Mouse (Mus musculus) heart, embryonic 13.5 days (tissue): ENCODE data around the gene Galnt10. TPM values are rescaled to one million over a fixed set of nuclear protein-coding genes. Genes with fewer than 3 reads are reported as not detected.

Experiments used
- ATAC-seq: fragments of 200-750 bp; cut with Nextera tagmentation; 2 replicates; pipeline ENCODE4 v1.8.0; 2017; ENCODE audit warnings: moderate TSS enrichment; ENCODE audit not compliant: insufficient number of reproducible peaks, low FRiP score, low TSS enrichment; ENCODE audit errors: extremely low read depth
- H3K27ac ChIP-seq: fragments of 300-500 bp; sonication (generic); replicated peaks from 2 replicates; pipeline ENCODE4 v1.5.1; 2015; ENCODE audit warnings: moderate library complexity, mild to moderate bottlenecking, inconsistent platforms
- H3K27me3 ChIP-seq: fragments of 300-500 bp; sonication (generic); replicated peaks from 2 replicates; pipeline ENCODE4 v1.6.1; 2015; ENCODE audit warnings: mild to moderate bottlenecking, inconsistent platforms
- H3K36me3 ChIP-seq: fragments of 300-500 bp; sonication (generic); 2 replicates; pipeline ENCODE4 v1.6.1; 2015; ENCODE audit warnings: mild to moderate bottlenecking, inconsistent platforms
- H3K4me1 ChIP-seq: fragments of 300-500 bp; sonication (generic); 2 replicates; pipeline ENCODE4 v1.6.1; 2015; ENCODE audit warnings: inconsistent platforms
- H3K4me2 ChIP-seq: fragments of 300-500 bp; sonication (generic); 2 replicates; pipeline ENCODE4 v1.6.1; 2015; ENCODE audit warnings: inconsistent platforms, mild to moderate bottlenecking, moderate library complexity
- H3K4me3 ChIP-seq: fragments of 300-500 bp; sonication (generic); 2 replicates; pipeline ENCODE4 v1.5.1; 2015; ENCODE audit warnings: moderate library complexity, mild to moderate bottlenecking, inconsistent platforms
- H3K9ac ChIP-seq: fragments of 300-500 bp; sonication (generic); 2 replicates; pipeline ENCODE4 v1.6.1; 2015; ENCODE audit warnings: inconsistent platforms, mild to moderate bottlenecking, moderate library complexity
- H3K9me3 ChIP-seq: fragments of 300-500 bp; sonication (generic); 2 replicates; pipeline ENCODE4 v1.6.1; 2016; ENCODE audit warnings: inconsistent platforms
- WGBS: fragments of 180-500 bp; shearing (Covaris S2); methylation state at CpG from one replicate; pipeline ENCODE4 v1.1.7; 2015; ENCODE audit warnings: mixed read lengths; 5-methylcytosine and 5-hydroxymethylcytosine counted together
- polyA plus RNA-seq: library from polyadenylated mRNA; unstranded; fragments of >200 nt; fragmentation: Nextera tagmentation; extraction: Ambion mirVana; gene quantifications from 2 replicates; pipeline ENCODE4 v1.2.1, GENCODE M21; 2015

The Galnt10 gene
- polyA plus RNA-seq, 1 experiment from 2014 or later: 11.4 TPM

DNA sequence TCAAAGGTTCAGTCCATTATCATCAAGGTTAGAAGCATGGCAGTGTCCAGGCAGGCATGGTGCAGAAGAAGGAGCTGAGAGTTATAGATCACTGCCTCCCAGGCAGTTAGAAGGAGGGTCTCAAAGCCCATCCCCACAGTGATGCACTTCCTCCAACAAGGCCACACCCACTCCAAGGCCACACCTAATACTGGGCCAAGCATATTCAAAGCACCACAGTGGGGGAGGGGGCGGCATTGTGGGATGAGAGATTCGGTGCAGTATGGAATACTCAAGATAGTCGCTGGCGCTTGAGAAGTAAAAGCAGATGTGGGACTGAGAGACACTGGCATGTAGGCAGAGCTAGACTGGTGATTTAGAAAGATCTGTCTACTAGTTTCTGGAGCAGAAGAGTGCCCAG, 14.9 kb downstream of the Galnt10 start:
- H3K4me2 ChIP-seq: no peak overlapping the region
- peak; percentile 39; the same call in 1 of the 2 replicates for ATAC-seq
- peaks cover 2% of the 10 kb centered on the region; the same call in 1 of the 2 replicates for H3K36me3 ChIP-seq
- H3K9ac ChIP-seq: no peak overlapping the region
- no peaks in the 10 kb centered on the region for H3K9me3 ChIP-seq
- WGBS: 91% methylated on average over 4 of the region's 4 CpGs
- H3K27me3 ChIP-seq: no peaks in the 10 kb centered on the region
- H3K27ac ChIP-seq: no peak overlapping the region
- H3K4me3 ChIP-seq: no peak overlapping the region
- H3K4me1 ChIP-seq: peaks cover 48% of the 10 kb centered on the region

DNA sequence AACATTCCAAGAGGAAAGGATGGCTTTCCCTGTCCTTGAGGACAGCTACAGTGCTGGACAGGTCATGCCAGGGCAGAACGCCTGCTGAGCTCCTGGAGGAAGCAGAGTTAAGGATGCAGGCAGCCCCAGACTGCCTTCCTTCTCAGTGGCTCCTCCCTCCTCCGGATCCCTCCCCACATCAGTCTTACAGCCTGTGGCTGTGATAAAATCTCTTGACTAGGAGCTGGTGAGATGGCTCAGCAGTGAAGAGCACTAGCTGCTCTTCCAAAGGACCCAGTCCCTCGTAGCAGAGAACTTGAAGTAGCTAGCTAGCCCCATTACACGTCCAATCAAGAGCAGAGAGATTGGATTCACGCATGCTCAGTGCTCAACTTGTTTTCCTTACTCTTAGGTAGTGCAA, 15.6 kb downstream of the Galnt10 start:
- no peak overlapping the region for H3K4me2 ChIP-seq
- no peak overlapping the region for H3K4me3 ChIP-seq
- WGBS: 22% methylated on average over 5 of the region's 5 CpGs
- H3K9me3 ChIP-seq: no peaks in the 10 kb centered on the region
- peaks cover 41% of the 10 kb centered on the region for H3K4me1 ChIP-seq
- no peak overlapping the region for H3K9ac ChIP-seq
- H3K27ac ChIP-seq: no peak overlapping the region
- H3K27me3 ChIP-seq: no peaks in the 10 kb centered on the region
- peaks cover 2% of the 10 kb centered on the region; the same call in 1 of the 2 replicates for H3K36me3 ChIP-seq
- ATAC-seq: no peak

- Histone ChIP-seq H3K9me3 (no peaks in the 10 kb centered on the region), H3K27me3 (no peaks in the 10 kb centered on the region), H3K9ac (no peak overlapping the region), H3K27ac (no peak overlapping the region), H3K4me1 (peaks cover 33% of the 10 kb centered on the region), H3K36me3 (peaks cover 2% of the 10 kb centered on the region; the same call in 1 of the 2 replicates), H3K4me2 (no peak overlapping the region), H3K4me3 (no peak overlapping the region)
- WGBS: 83% methylated on average over 19 of the region's 19 CpGs
- no peak for ATAC-seq
These were observed 16.4 kb downstream of the Galnt10 start for GRCm38 (mm10) chr11:57661492-57662229.

DNA sequence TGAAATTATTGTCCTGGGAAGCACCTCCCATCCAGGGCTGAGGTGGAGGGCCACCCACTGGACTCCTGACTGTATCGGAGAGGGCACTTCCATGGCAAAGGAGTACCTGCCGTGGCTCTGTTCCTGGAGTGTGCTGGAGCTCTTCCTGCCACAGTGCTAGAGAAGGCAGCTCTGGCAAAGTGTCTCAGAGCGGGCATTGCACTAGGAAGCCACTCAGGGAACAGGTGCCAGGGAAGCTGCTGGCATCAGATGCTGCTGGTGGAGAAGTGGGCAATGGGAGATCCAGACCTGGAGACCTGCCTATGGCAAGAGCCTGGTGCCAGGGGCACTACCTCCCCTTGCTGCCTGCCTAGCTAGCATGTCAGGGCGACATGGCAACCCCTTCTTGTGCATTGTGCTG, 17.0 kb downstream of the Galnt10 start:
- no peak for ATAC-seq
- 73% methylated on average over 4 of the region's 4 CpGs for WGBS
- Histone ChIP-seq H3K36me3 (peaks cover 2% of the 10 kb centered on the region; the same call in 1 of the 2 replicates), H3K27me3 (no peaks in the 10 kb centered on the region), H3K9me3 (no peaks in the 10 kb centered on the region), H3K4me2 (no peak overlapping the region), H3K4me3 (no peak overlapping the region), H3K9ac (no peak overlapping the region), H3K27ac (no peak overlapping the region), H3K4me1 (peaks cover 27% of the 10 kb centered on the region)

- no peak overlapping the region for H3K27ac ChIP-seq
- no peak overlapping the region for H3K4me2 ChIP-seq
- no peak overlapping the region for H3K9ac ChIP-seq
- peaks cover 2% of the 10 kb centered on the region; the same call in 1 of the 2 replicates for H3K36me3 ChIP-seq
- no peaks in the 10 kb centered on the region for H3K27me3 ChIP-seq
- 84% methylated on average over 12 of the region's 12 CpGs for WGBS
- H3K9me3 ChIP-seq: no peaks in the 10 kb centered on the region
- no peak for ATAC-seq
- peaks cover 24% of the 10 kb centered on the region for H3K4me1 ChIP-seq
- no peak overlapping the region for H3K4me3 ChIP-seq
These were observed 18.0 kb downstream of the Galnt10 start for GRCm38 (mm10) chr11:57663271-57663670.

GRCm38 (mm10) chr11:57664741-57665140, 19.5 kb downstream of the Galnt10 start:
- no peak for ATAC-seq
- Histone ChIP-seq H3K27ac (no peak overlapping the region), H3K4me2 (no peak overlapping the region), H3K4me1 (peaks cover 26% of the 10 kb centered on the region), H3K4me3 (no peak overlapping the region), H3K9me3 (no peaks in the 10 kb centered on the region), H3K36me3 (peaks cover 2% of the 10 kb centered on the region; the same call in 1 of the 2 replicates), H3K9ac (no peak overlapping the region), H3K27me3 (no peaks in the 10 kb centered on the region)
- 84% methylated on average over 5 of the region's 5 CpGs for WGBS

- ATAC-seq: no peak
- no peaks in the 10 kb centered on the region for H3K36me3 ChIP-seq
- H3K9ac ChIP-seq: no peak overlapping the region
- WGBS: 74% methylated on average over 8 of the region's 8 CpGs
- no peaks in the 10 kb centered on the region for H3K27me3 ChIP-seq
- peaks cover 38% of the 10 kb centered on the region for H3K4me1 ChIP-seq
- no peak overlapping the region for H3K4me3 ChIP-seq
- no peaks in the 10 kb centered on the region for H3K9me3 ChIP-seq
- H3K4me2 ChIP-seq: no peak overlapping the region
- no peak overlapping the region for H3K27ac ChIP-seq
These were observed 23.0 kb downstream of the Galnt10 start for GRCm38 (mm10) chr11:57668271-57668670.

DNA sequence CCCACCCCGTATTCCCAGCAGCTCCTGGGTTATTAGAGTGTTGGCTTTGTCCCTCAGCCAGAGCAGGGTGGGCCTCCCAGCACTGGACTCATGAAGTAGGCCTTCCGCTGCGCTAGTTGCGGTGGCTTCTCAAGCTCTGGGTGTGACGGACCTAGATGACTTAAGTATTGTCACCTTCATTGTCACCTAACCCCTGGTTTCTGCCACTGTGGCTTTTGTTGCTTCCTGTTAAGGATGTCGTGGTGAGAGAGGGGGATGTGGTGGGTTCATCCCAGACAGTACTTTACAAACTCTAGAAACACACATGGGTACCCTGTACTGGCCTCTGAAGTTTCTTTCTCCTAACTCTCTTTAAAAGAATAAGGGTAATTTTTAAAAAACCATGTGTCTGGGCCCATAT, 24.3 kb downstream of the Galnt10 start:
- H3K36me3 ChIP-seq: no peaks in the 10 kb centered on the region
- H3K9me3 ChIP-seq: no peaks in the 10 kb centered on the region
- no peaks in the 10 kb centered on the region for H3K27me3 ChIP-seq
- peaks cover 49% of the 10 kb centered on the region for H3K4me1 ChIP-seq
- no peak for ATAC-seq
- no peak overlapping the region for H3K27ac ChIP-seq
- H3K4me3 ChIP-seq: no peak overlapping the region
- no peak overlapping the region for H3K9ac ChIP-seq
- H3K4me2 ChIP-seq: no peak overlapping the region
- WGBS: 82% methylated on average over 5 of the region's 6 CpGs

- H3K36me3 ChIP-seq: no peaks in the 10 kb centered on the region
- no peak overlapping the region for H3K4me2 ChIP-seq
- H3K27me3 ChIP-seq: no peaks in the 10 kb centered on the region
- H3K27ac ChIP-seq: no peak overlapping the region
- no peak overlapping the region for H3K4me3 ChIP-seq
- no peaks in the 10 kb centered on the region for H3K9me3 ChIP-seq
- H3K9ac ChIP-seq: no peak overlapping the region
- WGBS: 5% methylated on average over 5 of the region's 5 CpGs
- peaks cover 57% of the 10 kb centered on the region for H3K4me1 ChIP-seq
- ATAC-seq: no peak
These were observed 26.0 kb downstream of the Galnt10 start for GRCm38 (mm10) chr11:57671120-57671697.

- Histone ChIP-seq H3K4me3 (no peak overlapping the region), H3K36me3 (no peaks in the 10 kb centered on the region), H3K9me3 (no peaks in the 10 kb centered on the region), H3K27ac (no peak overlapping the region), H3K4me1 (peaks cover 60% of the 10 kb centered on the region), H3K27me3 (no peaks in the 10 kb centered on the region), H3K9ac (no peak overlapping the region), H3K4me2 (no peak overlapping the region)
- ATAC-seq: no peak
- 51% methylated on average over 10 of the region's 10 CpGs for WGBS
These were observed 26.6 kb downstream of the Galnt10 start for GRCm38 (mm10) chr11:57671797-57672196.

GRCm38 (mm10) chr11:57672995-57673394, 27.8 kb downstream of the Galnt10 start:
- ATAC-seq: no peak
- WGBS: 79% methylated on average over 9 of the region's 9 CpGs
- Histone ChIP-seq H3K4me3 (no peak overlapping the region), H3K9me3 (no peaks in the 10 kb centered on the region), H3K27me3 (no peaks in the 10 kb centered on the region), H3K27ac (peak overlapping the region; percentile 89; the same call in 1 of the 2 replicates), H3K4me1 (peaks cover 66% of the 10 kb centered on the region), H3K4me2 (no peak overlapping the region), H3K9ac (no peak overlapping the region), H3K36me3 (no peaks in the 10 kb centered on the region)
